Mouse (Mus musculus) brain, embryonic 14.5 days (tissue): Measurements from ENCODE around the gene Tmed9.
"Not testable (repeated sequence)": the region's sequence is repeated elsewhere in the genome, so short reads cannot be mapped to it uniquely, and the experiment has no call there.

Experiments used
- CTCF ChIP-seq: fragments of 200-500 bp; IDR thresholded peaks from 2 replicates; pipeline ENCODE4 v1.5.1; 2012; ENCODE audit warnings: inconsistent platforms, mild to moderate bottlenecking, moderate library complexity, borderline replicate concordance; ENCODE audit not compliant: insufficient read depth, insufficient read length; ENCODE audit errors: extremely low read depth
- POLR2A ChIP-seq: fragments of 200-500 bp; IDR thresholded peaks from 2 replicates; pipeline ENCODE4 v1.6.1; 2012; ENCODE audit warnings: mild to moderate bottlenecking, inconsistent platforms, borderline replicate concordance; ENCODE audit not compliant: poor library complexity, insufficient read depth, insufficient read length, severe bottlenecking; ENCODE audit errors: extremely low read depth

DNA sequence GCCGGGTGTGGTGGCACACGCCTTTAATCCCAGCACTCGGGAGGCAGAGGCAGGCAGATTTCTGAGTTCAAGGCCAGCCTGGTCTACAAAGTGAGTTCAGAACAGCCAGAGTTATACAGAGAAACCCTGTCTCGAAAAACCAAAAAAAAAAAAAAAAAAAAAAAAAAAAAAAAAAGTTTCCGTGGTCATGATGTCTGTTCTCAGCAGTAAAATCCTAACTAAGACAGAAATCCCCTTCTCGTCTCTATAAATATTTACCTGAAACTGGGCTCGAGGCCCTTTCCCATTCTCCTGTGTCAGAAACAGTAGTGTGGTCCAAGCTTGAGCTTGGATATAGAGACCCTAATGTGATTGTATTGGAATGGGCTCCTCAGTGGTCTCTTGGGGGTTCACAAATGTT lies 3.3 kb downstream of the Tmed9 start:
- not testable (repeated sequence) for TF ChIP-seq CTCF, POLR2A
